Mouse (Mus musculus): ENCODE results near the gene Zfp541. TPM values are rescaled to one million over a fixed set of nuclear protein-coding genes. Genes with fewer than 3 reads are reported as not detected.

The Zfp541 gene
- polyA plus RNA-seq, 1 experiment, result not detected

DNA sequence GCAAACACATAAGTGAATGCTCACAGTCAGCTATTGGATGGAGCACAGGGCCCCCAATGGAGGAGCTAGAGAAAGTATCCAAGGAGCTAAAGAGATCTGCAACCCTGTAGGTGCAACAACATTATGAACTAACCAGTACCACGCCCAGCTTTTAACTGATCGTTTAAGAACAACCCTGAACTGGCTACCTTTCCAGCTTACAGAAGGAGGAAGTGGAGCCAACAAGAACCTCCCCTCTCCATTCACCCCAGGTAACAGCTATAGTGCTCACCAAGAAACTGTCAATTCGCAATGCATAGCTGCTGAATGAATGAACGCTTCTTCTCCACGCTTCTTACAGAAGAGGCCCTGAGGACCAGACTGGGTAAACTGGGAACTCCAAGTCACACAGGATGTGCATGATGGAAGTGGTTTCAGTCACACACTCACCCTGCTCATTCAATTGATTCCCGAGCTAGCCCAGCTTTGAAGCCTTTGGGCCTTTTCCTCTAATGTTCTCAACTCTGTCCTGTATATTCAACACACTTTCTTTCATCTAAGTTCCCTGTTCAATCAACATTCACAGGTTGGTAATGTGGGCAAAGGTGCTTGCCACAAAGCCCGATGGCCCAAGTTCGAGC is 36.9 kb upstream of the Zfp541 start:
- Histone ChIP-seq H3K4me1 (ENCODE audit: control insufficient read depth, insufficient read depth, low read length) (peaks cover 20% of the 10 kb centered on the region), H3K4me3 (ENCODE audit: insufficient read depth, low read depth, low read length) (no peak overlapping the region), H3K27ac (ENCODE audit: insufficient read depth, low read depth, low read length) (no peak overlapping the region)
- 91% methylated on average over 8 of the region's 8 CpGs for WGBS
- TF ChIP-seq CTCF (IDR thresholded peaks at IDR 0.05; ENCODE audit: insufficient read depth, low read depth, low read length), result no peak

DNA sequence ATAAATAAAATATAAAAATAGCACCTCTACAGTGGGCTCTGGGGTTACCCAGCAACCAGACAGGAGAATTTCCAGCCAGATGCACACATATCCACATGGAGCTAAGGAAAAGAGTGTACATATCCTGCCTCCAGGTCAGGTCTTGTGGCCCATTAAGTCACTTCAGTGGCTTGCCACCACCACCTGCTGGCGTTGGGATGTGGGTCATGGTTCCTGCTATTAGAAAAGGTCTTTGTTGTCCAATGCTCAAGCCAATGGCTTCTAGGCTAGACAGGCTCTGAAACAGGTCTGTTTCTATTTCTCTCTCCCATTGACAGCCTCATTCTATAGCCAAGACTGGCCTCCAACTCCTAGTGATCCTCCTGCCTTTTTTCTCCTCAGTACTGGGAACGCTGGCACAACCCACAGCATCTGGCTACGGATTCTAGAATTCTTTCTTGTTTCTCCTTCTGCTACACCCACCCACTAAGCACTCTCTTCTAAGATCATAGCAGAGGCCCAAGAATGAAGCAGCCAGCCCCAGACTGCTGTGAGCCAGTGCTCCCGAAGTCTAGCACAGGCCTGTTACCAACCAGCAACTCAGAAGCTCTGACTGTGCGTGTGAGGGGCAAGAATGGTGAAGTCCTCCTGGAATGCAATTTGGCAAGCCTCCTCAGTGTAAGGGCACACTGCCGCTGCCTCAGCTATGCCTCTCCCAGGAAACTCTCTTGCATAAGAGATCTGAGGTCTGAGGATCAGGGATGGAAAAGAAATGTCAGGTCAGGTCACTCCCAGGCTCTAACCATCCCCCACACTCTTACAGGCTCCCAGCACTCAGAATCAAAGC is 33.3 kb upstream of the Zfp541 start:
- 20% methylated on average over 6 of the region's 6 CpGs for WGBS
- Histone ChIP-seq H3K4me1 (ENCODE audit: control insufficient read depth, insufficient read depth, low read length) (peaks cover 14% of the 10 kb centered on the region), H3K4me3 (ENCODE audit: insufficient read depth, low read depth, low read length) (no peak overlapping the region), H3K27ac (ENCODE audit: insufficient read depth, low read depth, low read length) (peak overlapping the region; percentile 59)
- TF ChIP-seq CTCF (IDR thresholded peaks at IDR 0.05; ENCODE audit: insufficient read depth, low read depth, low read length), result no peak
- TF ChIP-seq POLR2A (IDR thresholded peaks at IDR 0.05; ENCODE audit: insufficient read depth, low read depth, low read length), result no peak

DNA sequence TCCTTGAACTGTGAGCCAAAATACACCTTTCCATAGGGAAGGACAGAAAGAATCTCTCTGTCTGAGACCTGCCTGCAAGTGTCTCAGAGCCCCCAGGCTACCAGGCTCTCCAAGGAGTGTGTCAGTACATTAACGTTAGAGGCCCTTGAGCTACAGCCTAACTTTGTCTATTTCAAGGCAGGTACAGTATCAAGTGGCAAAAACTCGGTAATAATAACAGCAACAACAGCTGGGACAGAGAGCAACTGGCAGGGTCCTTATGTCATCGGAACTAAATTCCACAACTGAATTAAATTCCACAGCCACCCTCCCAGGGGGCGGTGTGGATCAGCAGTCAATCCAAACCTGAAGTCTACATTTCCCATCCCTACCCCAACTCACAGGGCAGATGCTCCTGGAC is 30.5 kb upstream of the Zfp541 start:
- H3K4me3 ChIP-seq (ENCODE audit: insufficient read depth, low read depth, low read length), result no peak overlapping the region
- peaks cover 20% of the 10 kb centered on the region for H3K4me1 ChIP-seq (ENCODE audit: control insufficient read depth, insufficient read depth, low read length)
- 87% methylated on average over 4 of the region's 4 CpGs for WGBS
- no peak overlapping the region for H3K27ac ChIP-seq (ENCODE audit: insufficient read depth, low read depth, low read length)
- no peak for TF ChIP-seq CTCF (IDR thresholded peaks at IDR 0.05; ENCODE audit: insufficient read depth, low read depth, low read length)
- no peak for TF ChIP-seq POLR2A (IDR thresholded peaks at IDR 0.05; ENCODE audit: insufficient read depth, low read depth, low read length)

DNA sequence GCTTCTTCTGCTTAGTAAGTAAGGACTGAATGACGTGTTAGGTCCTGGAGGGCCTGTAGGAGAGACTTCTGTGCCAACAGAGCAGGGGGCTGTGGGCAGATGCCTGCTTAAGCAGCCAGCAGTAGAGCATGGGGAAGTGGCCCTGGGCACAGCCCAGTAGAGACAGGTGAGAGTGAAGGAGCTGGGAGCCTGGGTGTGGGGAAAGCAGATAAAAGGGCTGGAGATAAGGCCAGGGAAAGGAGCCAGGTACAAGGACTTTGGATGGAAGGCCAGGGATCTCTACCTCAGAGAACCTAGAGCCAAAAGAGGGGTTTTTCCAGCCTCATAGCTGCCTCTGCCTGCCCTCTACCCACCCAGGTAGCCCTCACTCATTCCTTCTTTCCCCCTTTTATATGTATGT is 28.6 kb upstream of the Zfp541 start:
- TF ChIP-seq CTCF (IDR thresholded peaks at IDR 0.05; ENCODE audit: insufficient read depth, low read depth, low read length) (no peak), POLR2A (IDR thresholded peaks at IDR 0.05; ENCODE audit: insufficient read depth, low read depth, low read length) (no peak)
- WGBS, result 92% methylated on average over 1 of the region's 1 CpGs

DNA sequence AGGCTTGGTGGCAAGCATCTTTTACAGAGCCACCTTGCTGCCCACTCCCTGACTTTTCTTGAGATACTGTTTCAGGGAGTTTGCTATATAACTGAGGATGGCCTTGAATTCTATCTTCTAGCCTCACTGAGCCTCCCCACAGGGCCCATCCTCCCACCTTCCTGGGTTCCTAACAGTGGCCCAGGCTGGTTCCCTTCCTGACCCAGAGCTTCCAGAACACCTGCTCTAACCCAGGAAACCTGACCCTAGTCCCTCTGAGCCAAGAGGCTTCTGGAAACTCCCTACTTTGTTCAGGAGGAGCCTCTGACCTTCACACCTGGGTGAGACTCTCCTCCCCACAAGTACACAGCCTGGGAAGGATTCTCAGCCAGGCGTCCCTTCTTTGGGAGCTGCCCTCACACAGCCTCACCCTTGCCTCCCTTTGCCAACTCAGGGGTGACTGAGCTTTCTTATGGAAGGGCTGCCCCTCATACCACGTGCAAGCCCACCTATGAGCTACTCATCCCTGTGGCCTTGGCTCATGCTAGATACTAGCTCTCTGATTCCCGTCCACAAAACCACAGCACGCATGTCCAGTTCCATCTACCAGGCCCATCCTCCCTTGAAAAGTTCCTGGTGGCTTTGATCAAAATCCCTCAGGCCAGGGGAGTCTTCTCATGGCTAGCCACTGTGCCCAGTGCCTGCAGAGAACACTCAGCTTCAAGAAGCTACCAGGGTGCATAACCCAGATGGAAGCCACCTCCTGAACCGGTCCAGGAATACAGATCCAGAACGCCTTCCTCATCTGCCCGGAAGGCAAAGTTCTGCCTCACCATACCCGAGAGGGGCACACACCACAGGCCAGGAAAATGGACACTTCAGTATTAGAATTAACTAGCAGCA is 27.8 kb upstream of the Zfp541 start:
- no peak overlapping the region for H3K4me3 ChIP-seq (ENCODE audit: insufficient read depth, low read depth, low read length)
- H3K27ac ChIP-seq (ENCODE audit: insufficient read depth, low read depth, low read length), result no peak overlapping the region
- WGBS, result 92% methylated on average over 8 of the region's 8 CpGs
- H3K4me1 ChIP-seq (ENCODE audit: control insufficient read depth, insufficient read depth, low read length), result peaks cover 11% of the 10 kb centered on the region
- TF ChIP-seq CTCF (IDR thresholded peaks at IDR 0.05; ENCODE audit: insufficient read depth, low read depth, low read length), result no peak
- TF ChIP-seq POLR2A (IDR thresholded peaks at IDR 0.05; ENCODE audit: insufficient read depth, low read depth, low read length), result no peak

More for the DNA sequence above, 28.6 kb upstream of the Zfp541 start:
- H3K27ac ChIP-seq (ENCODE audit: insufficient read depth, low read depth, low read length), result no peak overlapping the region
- H3K4me1 ChIP-seq (ENCODE audit: control insufficient read depth, insufficient read depth, low read length), result peaks cover 15% of the 10 kb centered on the region
- no peak overlapping the region for H3K4me3 ChIP-seq (ENCODE audit: insufficient read depth, low read depth, low read length)

DNA sequence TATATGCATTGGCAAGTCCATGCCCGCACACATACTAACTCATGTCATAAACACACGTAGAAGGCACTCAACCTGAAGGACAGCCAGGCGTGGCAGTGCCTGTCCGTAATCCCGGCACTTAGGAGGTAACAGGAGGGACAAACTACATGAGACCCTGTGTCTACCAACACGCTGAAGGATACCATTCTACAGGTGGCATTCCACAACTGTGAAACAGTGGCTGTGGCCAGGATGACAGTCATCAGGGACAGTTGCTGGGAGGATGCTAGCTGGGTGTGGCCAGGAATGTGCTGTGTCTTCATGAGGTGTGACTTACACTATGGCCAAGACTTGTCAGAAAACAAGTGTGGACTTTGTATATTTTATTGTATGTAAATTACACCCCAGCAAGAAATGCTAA is 24.6 kb upstream of the Zfp541 start:
- H3K4me1 ChIP-seq (ENCODE audit: control insufficient read depth, insufficient read depth, low read length), result peaks cover 11% of the 10 kb centered on the region
- TF ChIP-seq CTCF (IDR thresholded peaks at IDR 0.05; ENCODE audit: insufficient read depth, low read depth, low read length) (no peak), POLR2A (IDR thresholded peaks at IDR 0.05; ENCODE audit: insufficient read depth, low read depth, low read length) (no peak)
- 94% methylated on average over 6 of the region's 6 CpGs for WGBS
- no peak overlapping the region for H3K4me3 ChIP-seq (ENCODE audit: insufficient read depth, low read depth, low read length)
- no peak overlapping the region for H3K27ac ChIP-seq (ENCODE audit: insufficient read depth, low read depth, low read length)

DNA sequence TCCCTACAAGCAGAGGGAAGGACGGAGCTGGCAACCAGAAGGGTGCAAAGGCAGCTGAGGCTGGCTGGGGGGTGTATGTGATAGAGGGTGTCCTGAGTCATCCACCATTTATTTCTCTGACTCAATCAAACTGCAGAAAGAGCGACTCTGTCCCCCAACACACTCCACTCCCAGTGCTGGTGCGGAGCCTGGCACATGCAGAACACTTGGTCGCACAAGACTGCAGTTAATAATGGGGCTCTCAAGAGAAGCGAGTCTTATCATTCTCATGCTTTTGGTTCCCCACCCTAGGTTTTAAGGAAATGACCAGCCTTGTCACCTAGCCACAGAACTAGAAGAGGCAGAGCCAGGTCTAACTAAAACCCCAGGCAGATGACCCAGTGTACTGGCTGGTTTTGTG is 22.3 kb upstream of the Zfp541 start:
- Histone ChIP-seq H3K4me1 (ENCODE audit: control insufficient read depth, insufficient read depth, low read length) (peaks cover 15% of the 10 kb centered on the region), H3K4me3 (ENCODE audit: insufficient read depth, low read depth, low read length) (no peak overlapping the region), H3K27ac (ENCODE audit: insufficient read depth, low read depth, low read length) (no peak overlapping the region)
- TF ChIP-seq POLR2A (IDR thresholded peaks at IDR 0.05; ENCODE audit: insufficient read depth, low read depth, low read length), result no peak
- TF ChIP-seq CTCF (IDR thresholded peaks at IDR 0.05; ENCODE audit: insufficient read depth, low read depth, low read length), result no peak
- WGBS, result 41% methylated on average over 5 of the region's 5 CpGs

DNA sequence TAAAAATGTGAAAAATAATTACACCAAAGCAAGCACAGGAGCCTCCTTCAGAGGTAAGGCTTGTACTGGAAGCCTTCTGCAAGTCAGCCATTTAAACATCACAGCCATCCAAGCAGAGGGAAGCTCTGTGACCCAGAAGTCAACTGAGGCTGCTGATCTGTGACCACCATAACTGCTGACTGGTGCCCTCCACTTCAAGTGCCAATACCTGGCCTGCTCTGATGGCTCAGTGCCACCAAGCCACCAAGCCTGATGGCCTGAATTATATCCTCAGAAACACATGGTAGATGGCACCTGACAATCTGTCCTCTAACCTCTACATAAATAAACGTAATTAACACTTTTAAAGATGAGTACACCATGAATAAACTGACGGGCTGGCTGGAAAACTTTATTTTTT is 20.4 kb upstream of the Zfp541 start:
- peaks cover 26% of the 10 kb centered on the region for H3K4me1 ChIP-seq (ENCODE audit: control insufficient read depth, insufficient read depth, low read length)
- no peak overlapping the region for H3K27ac ChIP-seq (ENCODE audit: insufficient read depth, low read depth, low read length)
- no peak overlapping the region for H3K4me3 ChIP-seq (ENCODE audit: insufficient read depth, low read depth, low read length)
- WGBS, result 86% methylated on average over 2 of the region's 2 CpGs
- TF ChIP-seq CTCF (IDR thresholded peaks at IDR 0.05; ENCODE audit: insufficient read depth, low read depth, low read length), result no peak
- TF ChIP-seq POLR2A (IDR thresholded peaks at IDR 0.05; ENCODE audit: insufficient read depth, low read depth, low read length), result no peak

Measured in olfactory bulb, adult 2 months (tissue).